Mouse (Mus musculus): ENCODE measurements at regions not wholly inside any gene's neighbourhood (a gene's known extent, or its start where the extent isn't known, plus 50 kb on each side); places are given as distances from the start of the nearest gene placed in this dataset.

DNA sequence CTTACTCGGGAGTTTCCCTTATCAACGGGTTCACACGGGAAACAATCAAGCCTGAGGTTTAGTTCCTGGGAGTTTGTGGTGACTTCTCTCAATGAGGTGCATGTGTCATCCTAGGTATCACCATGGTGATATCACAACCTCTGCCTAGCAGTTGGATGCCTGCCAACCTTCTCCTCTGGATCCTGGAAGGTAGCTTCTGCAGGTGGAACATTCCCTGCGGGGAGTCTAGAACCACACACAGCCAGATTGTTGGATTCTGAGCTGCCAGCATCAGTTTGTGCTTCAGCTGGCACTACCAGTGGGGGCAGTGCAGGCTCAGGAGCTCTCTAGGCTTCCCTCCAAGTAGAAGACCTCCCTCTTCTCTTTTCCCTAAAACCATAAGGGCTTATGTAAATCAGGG is 581.8 kb downstream of the Tox3 start:
- TF ChIP-seq POLR2A (IDR thresholded peaks at IDR 0.05; ENCODE audit: low read depth, low read length) (no peak), CTCF (IDR thresholded peaks at IDR 0.05; ENCODE audit: extremely low read depth, insufficient read length, insufficient replicate concordance, low read depth, low read length) (no peak)

Measured in small intestine, adult 2 months (tissue).